ENCODE assay signal across 8 mouse cellular contexts in genomic region chr15:78173972-78174886, GRCm38 (mm10). TPM values are rescaled to one million over a fixed set of nuclear protein-coding genes. Genes with fewer than 3 reads are reported as not detected.
DNase-seq lines count a peak whose midpoint lies in the region; ATAC-seq and TF ChIP-seq lines count a peak whose summit lies in the region.

Ift27 (minus strand) TSS chr15:78174107.

- peaks cover 11% of the 10 kb centered on the region for H3K4me1 ChIP-seq in bone marrow macrophage, adult 2 months (ENCODE audit: control insufficient read depth, insufficient read depth, low read length)
- no peaks in the 10 kb centered on the region; the same call in 1 of the 2 replicates for H3K4me1 ChIP-seq in embryonic fibroblast, embryonic 13.5 days (ENCODE audit: control insufficient read depth, insufficient read depth, low read length)
- peaks cover 12% of the 10 kb centered on the region; the same call in 1 of the 2 replicates for H3K4me1 ChIP-seq in kidney, embryonic 14.5 days (ENCODE audit: control insufficient read depth, insufficient read depth, low read length)
- H3K4me1 ChIP-seq in limb, embryonic 15.5 days, result peaks cover 17% of the 10 kb centered on the region

- peak within 1 kb of the TSS; percentile 47 for H3K27ac ChIP-seq in bone marrow macrophage, adult 2 months (ENCODE audit: insufficient read depth, low read depth, low read length)
- H3K27ac ChIP-seq in embryonic fibroblast, embryonic 13.5 days (ENCODE audit: insufficient read depth, low read length), result no peak within 1 kb of the TSS
- H3K27ac ChIP-seq in kidney, embryonic 14.5 days (ENCODE audit: low read depth, low read length), result no peak within 1 kb of the TSS
- peak within 1 kb of the TSS; percentile 69 for H3K27ac ChIP-seq in limb, embryonic 15.5 days

- H3K9me3 ChIP-seq in kidney, embryonic 14.5 days (ENCODE audit: control insufficient read depth, low read length), result no peaks in the 10 kb centered on the region
- no peaks in the 10 kb centered on the region for H3K9me3 ChIP-seq in limb, embryonic 15.5 days

- 2% methylated on average over 40 of the region's 40 CpGs for WGBS in kidney, embryonic 14.5 days
- WGBS in limb, embryonic 15.5 days, result 1% methylated on average over 40 of the region's 40 CpGs

- 0 out of 2 replicates have a peak, but pooled peaks have one; percentile 67 for TF ChIP-seq POLR2A in bone marrow macrophage, adult 2 months (IDR thresholded peaks at IDR 0.05; ENCODE audit: borderline replicate concordance, low read depth, low read length)
- TF ChIP-seq POLR2A in embryonic fibroblast, embryonic 13.5 days (IDR thresholded peaks at IDR 0.05; ENCODE audit: low read depth, low read length), result peak; percentile 80

- TF ChIP-seq CTCF in bone marrow macrophage, adult 2 months (IDR thresholded peaks at IDR 0.05; ENCODE audit: low read depth, low read length), result no peak
- TF ChIP-seq CTCF in embryonic fibroblast, embryonic 13.5 days (IDR thresholded peaks at IDR 0.05; ENCODE audit: borderline replicate concordance, insufficient read depth, low read length), result no peak

- no peaks in the 10 kb centered on the region for H3K36me3 ChIP-seq in kidney, embryonic 14.5 days (ENCODE audit: control insufficient read depth, insufficient read depth, low read length)
- no peaks in the 10 kb centered on the region for H3K36me3 ChIP-seq in limb, embryonic 15.5 days

- H3K4me2 ChIP-seq in kidney, embryonic 14.5 days (replicated peaks; ENCODE audit: low read depth, low read length), result peak within 1 kb of the TSS; percentile 86
- H3K4me2 ChIP-seq in limb, embryonic 15.5 days, result peak within 1 kb of the TSS; percentile 86

- DNase-seq in A20 (ENCODE audit: low read depth, low spot score), result peak; percentile 100
- DNase-seq in heart, adult 9 months (ENCODE audit: low spot score in 2 of 2), result peak; percentile 99
- DNase-seq in monocyte, adult 2 months (ENCODE audit: low read depth in 1 of 2, low spot score in 2 of 2), result peak; percentile 94 to 97
- DNase-seq in spleen, postnatal 36 days (ENCODE audit: low spot score in 2 of 2), result peak; percentile 98 to 99

- peak within 1 kb of the TSS; percentile 77 for H3K9ac ChIP-seq in kidney, embryonic 14.5 days (ENCODE audit: low read depth, low read length)
- peak within 1 kb of the TSS; percentile 53 for H3K9ac ChIP-seq in limb, embryonic 15.5 days

- no peaks in the 10 kb centered on the region for H3K27me3 ChIP-seq in kidney, embryonic 14.5 days (ENCODE audit: control insufficient read depth, insufficient read depth, low read length)
- no peaks in the 10 kb centered on the region for H3K27me3 ChIP-seq in limb, embryonic 15.5 days

- peak within 1 kb of the TSS; percentile 85 for H3K4me3 ChIP-seq in bone marrow macrophage, adult 2 months (ENCODE audit: insufficient read depth, low read length)
- H3K4me3 ChIP-seq in embryonic fibroblast, embryonic 13.5 days (ENCODE audit: insufficient read depth, low read length), result peak within 1 kb of the TSS; percentile 76
- H3K4me3 ChIP-seq in kidney, embryonic 14.5 days (ENCODE audit: low read length), result peak within 1 kb of the TSS; percentile 73
- peak within 1 kb of the TSS; percentile 63 for H3K4me3 ChIP-seq in limb, embryonic 15.5 days

- ATAC-seq in kidney, embryonic 14.5 days (ENCODE audit: low FRiP score, low TSS enrichment), result peak; percentile 97
- peak; percentile 98 for ATAC-seq in limb, embryonic 15.5 days (ENCODE audit: insufficient number of reproducible peaks, low FRiP score, low TSS enrichment, low read depth)

RNA-seq across cellular contexts. Expression of gene Ift27, which starts in this region (rescaled TPM):
- 19.2 and 19.8 TPM in 2 replicates for polyA plus RNA-seq in bone marrow macrophage, adult 2 months (2012; ENCODE audit: insufficient read depth, insufficient read length, missing spikeins)
- polyA plus RNA-seq in embryonic fibroblast, embryonic 13.5 days (2011; ENCODE audit: insufficient read length, low read depth, missing spikeins), result 35.1 and 35.9 TPM in 2 replicates
- polyA plus RNA-seq in kidney, embryonic 14.5 days (2014; fragmentation: Nextera tagmentation; extraction: Ambion mirVana), result 92.9 and 105 TPM in 2 replicates
- 75.7 and 83.1 TPM in 2 replicates for polyA plus RNA-seq in limb, embryonic 15.5 days (2015; fragmentation: Nextera tagmentation; extraction: Ambion mirVana)

Comparison
In these comparisons a context has a peak if more than half of its experiments do, and no peak if none do; other contexts are left out.
1. H3K27ac ChIP-seq: peak in bone marrow macrophage, adult 2 months (single experiment) and limb, embryonic 15.5 days (single experiment); none in embryonic fibroblast, embryonic 13.5 days (single experiment) and kidney, embryonic 14.5 days (single experiment).
2. Peak in every context shown above with its lines, with median percentiles within 50 percentile points of each other: DNase-seq and H3K4me3 ChIP-seq.